Mouse (Mus musculus): ENCODE results near the gene Erv3. TPM values are rescaled to one million over a fixed set of nuclear protein-coding genes. Genes with fewer than 3 reads are reported as not detected.

The Erv3 gene
- polyA plus RNA-seq, 1 experiment = not detected

DNA sequence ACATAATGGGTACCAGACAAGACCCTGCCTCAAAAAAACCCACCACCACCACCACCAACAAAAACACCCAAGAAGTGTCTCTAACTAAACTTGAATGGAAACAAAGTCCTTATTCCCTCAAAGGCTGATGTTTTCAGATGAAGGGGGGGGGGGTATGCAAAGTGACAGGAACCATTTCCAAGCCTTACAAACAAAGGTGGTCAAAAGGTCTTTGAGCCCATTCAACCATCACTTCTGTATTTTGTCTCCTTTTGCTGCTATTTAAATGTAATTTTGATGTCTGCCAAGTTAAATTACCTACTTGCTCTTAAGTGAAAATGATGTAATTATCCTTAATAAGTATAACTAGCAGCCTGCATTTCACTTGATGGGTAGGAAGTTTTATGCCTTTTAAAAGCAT is 7.1 kb upstream of the Erv3 start:
- no peak overlapping the region for H3K27ac ChIP-seq (ENCODE audit: insufficient read depth, low read depth, low read length)
- H3K4me1 ChIP-seq (ENCODE audit: control insufficient read depth, insufficient read depth, low read length) = no peaks in the 10 kb centered on the region
- TF ChIP-seq POLR2A (IDR thresholded peaks at IDR 0.05; ENCODE audit: low read depth, low read length) = no peak
- no peak for TF ChIP-seq CTCF (conservative IDR thresholded peaks at IDR 0.05; ENCODE audit: insufficient read depth, insufficient read length, low read depth, low read length)
- no peaks in the 10 kb centered on the region for H3K36me3 ChIP-seq (ENCODE audit: control insufficient read depth, insufficient read depth, low read length)
- H3K27me3 ChIP-seq (replicated peaks; ENCODE audit: control insufficient read depth, insufficient read depth, low read length) = no peaks in the 10 kb centered on the region; the same call in 1 of the 2 replicates
- no peak overlapping the region for H3K4me3 ChIP-seq (ENCODE audit: insufficient read depth, low read depth, low read length)
- DNase-seq = no peak

DNA sequence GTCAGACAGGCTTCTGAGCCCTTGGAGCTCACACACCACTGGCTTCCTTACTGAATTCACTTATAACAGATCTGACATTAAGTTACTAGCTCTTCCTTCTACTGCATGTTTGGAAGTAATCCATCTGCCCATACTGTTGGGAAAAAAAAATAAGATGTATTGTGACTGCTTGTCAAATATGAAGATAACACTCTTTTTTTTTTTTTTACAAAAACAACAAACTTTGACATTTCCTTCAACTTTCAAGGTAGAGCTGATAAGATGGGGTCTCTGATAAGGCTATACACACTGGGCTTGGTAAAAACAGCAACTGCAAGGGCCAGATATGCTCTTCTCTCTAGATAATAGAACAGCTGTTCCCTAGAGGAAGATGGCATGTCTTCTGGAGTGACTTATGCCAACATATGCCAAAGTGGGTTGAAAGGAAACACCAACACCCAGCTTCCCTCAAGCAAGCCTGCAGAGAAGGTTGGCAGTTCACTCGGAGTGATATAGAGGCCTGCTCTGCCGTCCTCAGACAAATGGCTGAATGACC is 4.8 kb upstream of the Erv3 start:
- no peak for DNase-seq
- Histone ChIP-seq H3K4me3 (ENCODE audit: insufficient read depth, low read depth, low read length) (no peak overlapping the region), H3K4me1 (ENCODE audit: control insufficient read depth, insufficient read depth, low read length) (no peaks in the 10 kb centered on the region), H3K36me3 (ENCODE audit: control insufficient read depth, insufficient read depth, low read length) (no peaks in the 10 kb centered on the region), H3K27me3 (replicated peaks; ENCODE audit: control insufficient read depth, insufficient read depth, low read length) (no peaks in the 10 kb centered on the region; the same call in 1 of the 2 replicates), H3K27ac (ENCODE audit: insufficient read depth, low read depth, low read length) (no peak overlapping the region)
- WGBS = 86% methylated on average over 2 of the region's 2 CpGs
- TF ChIP-seq CTCF (conservative IDR thresholded peaks at IDR 0.05; ENCODE audit: insufficient read depth, insufficient read length, low read depth, low read length) (no peak), POLR2A (IDR thresholded peaks at IDR 0.05; ENCODE audit: low read depth, low read length) (no peak)

DNA sequence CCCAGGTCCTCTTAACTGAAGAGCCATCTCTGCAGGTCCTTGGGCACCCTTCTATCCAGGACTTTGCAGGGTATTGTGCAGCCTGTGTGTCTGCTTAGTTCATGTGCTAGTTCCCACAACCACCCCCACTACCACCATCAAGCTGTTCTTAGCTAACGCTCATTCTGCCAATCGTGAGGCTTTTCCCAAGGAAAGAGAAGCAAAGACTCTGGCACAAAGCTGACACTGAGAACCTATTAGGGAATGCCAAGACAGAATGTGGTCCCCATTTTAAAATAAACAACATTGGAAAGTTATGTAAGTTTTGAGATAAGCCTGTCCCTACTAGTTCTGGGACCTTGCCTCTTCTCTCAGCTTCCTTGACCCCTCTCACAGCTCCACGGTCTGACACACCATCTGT is 3.9 kb upstream of the Erv3 start:
- Histone ChIP-seq H3K36me3 (ENCODE audit: control insufficient read depth, insufficient read depth, low read length) (no peaks in the 10 kb centered on the region), H3K4me3 (ENCODE audit: insufficient read depth, low read depth, low read length) (no peak overlapping the region), H3K27ac (ENCODE audit: insufficient read depth, low read depth, low read length) (no peak overlapping the region), H3K4me1 (ENCODE audit: control insufficient read depth, insufficient read depth, low read length) (no peaks in the 10 kb centered on the region), H3K27me3 (replicated peaks; ENCODE audit: control insufficient read depth, insufficient read depth, low read length) (no peaks in the 10 kb centered on the region)
- 84% methylated on average over 3 of the region's 3 CpGs for WGBS
- DNase-seq = no peak
- TF ChIP-seq POLR2A (IDR thresholded peaks at IDR 0.05; ENCODE audit: low read depth, low read length) (no peak), CTCF (conservative IDR thresholded peaks at IDR 0.05; ENCODE audit: insufficient read depth, insufficient read length, low read depth, low read length) (no peak)

DNA sequence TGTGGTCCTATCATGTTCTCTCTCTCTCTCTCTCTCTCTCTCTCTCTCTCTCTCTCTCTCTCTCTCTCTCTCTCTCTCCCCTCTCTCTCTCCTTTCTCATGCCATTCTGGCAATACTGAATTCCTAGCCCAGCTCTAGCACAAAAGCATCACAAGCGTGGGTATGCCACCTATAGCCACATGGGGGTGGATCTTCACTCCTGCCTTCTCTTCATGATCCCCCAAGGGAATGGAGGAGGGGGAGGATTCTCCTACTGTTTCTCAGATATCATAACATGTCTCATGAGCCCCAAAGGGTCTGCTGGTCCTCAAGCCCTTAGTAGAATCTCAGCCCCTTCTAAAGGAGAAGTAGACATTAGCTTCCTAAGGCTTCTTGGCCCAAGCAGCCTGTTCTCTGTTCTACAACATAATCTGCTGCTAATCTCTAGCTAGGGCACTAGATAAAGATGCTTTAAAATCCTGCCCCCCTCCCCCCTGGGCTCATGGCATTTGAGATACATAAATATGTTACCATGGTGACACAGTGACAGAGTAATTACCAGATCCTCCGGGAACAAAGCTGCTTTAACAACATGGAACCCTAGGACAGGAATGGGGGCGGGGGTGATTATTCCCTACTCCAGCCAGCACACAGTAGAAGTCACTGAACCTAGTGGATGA is 3.2 kb upstream of the Erv3 start:
- TF ChIP-seq CTCF (conservative IDR thresholded peaks at IDR 0.05; ENCODE audit: insufficient read depth, insufficient read length, low read depth, low read length) (no peak), POLR2A (IDR thresholded peaks at IDR 0.05; ENCODE audit: low read depth, low read length) (no peak)
- no peak for DNase-seq
- 65% methylated on average over 3 of the region's 3 CpGs for WGBS
- Histone ChIP-seq H3K27me3 (replicated peaks; ENCODE audit: control insufficient read depth, insufficient read depth, low read length) (no peaks in the 10 kb centered on the region), H3K4me1 (ENCODE audit: control insufficient read depth, insufficient read depth, low read length) (no peaks in the 10 kb centered on the region), H3K4me3 (ENCODE audit: insufficient read depth, low read depth, low read length) (no peak overlapping the region), H3K36me3 (ENCODE audit: control insufficient read depth, insufficient read depth, low read length) (no peaks in the 10 kb centered on the region), H3K27ac (ENCODE audit: insufficient read depth, low read depth, low read length) (no peak overlapping the region)

DNA sequence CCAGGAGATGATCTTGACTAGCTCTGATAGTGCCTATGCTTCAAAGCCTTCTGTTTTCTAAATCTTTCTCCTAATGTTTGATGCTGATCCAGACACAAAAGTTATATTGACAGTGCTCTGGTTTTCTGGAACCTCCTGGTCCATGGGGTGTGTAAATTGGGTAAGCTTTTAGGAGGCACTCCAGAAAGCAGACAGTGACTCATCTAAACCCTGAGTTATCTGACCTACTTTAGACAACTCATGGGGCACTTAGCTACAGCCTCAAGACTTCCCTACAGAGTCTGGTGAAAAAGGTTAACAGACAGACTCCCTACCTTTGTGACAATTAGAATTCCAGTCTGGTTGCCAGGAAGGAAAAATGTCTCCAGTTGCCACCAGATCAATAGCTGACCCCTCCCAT is 1.7 kb downstream of the Erv3 start:
- Histone ChIP-seq H3K27me3 (replicated peaks; ENCODE audit: control insufficient read depth, insufficient read depth, low read length) (no peaks in the 10 kb centered on the region), H3K27ac (ENCODE audit: insufficient read depth, low read depth, low read length) (no peak overlapping the region), H3K4me3 (ENCODE audit: insufficient read depth, low read depth, low read length) (no peak overlapping the region), H3K4me1 (ENCODE audit: control insufficient read depth, insufficient read depth, low read length) (no peaks in the 10 kb centered on the region), H3K36me3 (ENCODE audit: control insufficient read depth, insufficient read depth, low read length) (no peaks in the 10 kb centered on the region)
- no peak for DNase-seq
- TF ChIP-seq POLR2A (IDR thresholded peaks at IDR 0.05; ENCODE audit: low read depth, low read length) = no peak
- no peak for TF ChIP-seq CTCF (conservative IDR thresholded peaks at IDR 0.05; ENCODE audit: insufficient read depth, insufficient read length, low read depth, low read length)

DNA sequence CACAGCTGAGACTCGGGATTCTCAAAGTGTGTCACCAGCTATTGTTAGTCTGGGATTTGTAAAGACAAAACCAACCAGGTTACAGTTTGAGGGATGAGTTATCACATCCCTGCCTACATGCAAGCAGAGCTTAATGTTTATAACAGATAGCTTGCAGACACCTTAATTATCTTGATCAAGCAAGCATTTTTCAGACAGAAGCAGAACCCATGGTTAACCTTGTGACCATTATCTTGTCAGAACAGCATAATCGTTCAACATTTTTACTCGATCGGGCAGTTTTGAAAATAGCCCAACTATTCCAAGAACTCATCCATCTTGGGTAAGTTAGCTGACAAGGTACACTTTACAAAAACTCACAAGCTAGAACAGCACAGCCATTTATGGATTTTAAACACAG is 5.8 kb downstream of the Erv3 start:
- TF ChIP-seq POLR2A (IDR thresholded peaks at IDR 0.05; ENCODE audit: low read depth, low read length) (no peak), CTCF (conservative IDR thresholded peaks at IDR 0.05; ENCODE audit: insufficient read depth, insufficient read length, low read depth, low read length) (no peak)
- Histone ChIP-seq H3K36me3 (ENCODE audit: control insufficient read depth, insufficient read depth, low read length) (no peaks in the 10 kb centered on the region), H3K4me1 (ENCODE audit: control insufficient read depth, insufficient read depth, low read length) (no peaks in the 10 kb centered on the region), H3K27me3 (replicated peaks; ENCODE audit: control insufficient read depth, insufficient read depth, low read length) (no peaks in the 10 kb centered on the region), H3K4me3 (ENCODE audit: insufficient read depth, low read depth, low read length) (no peak overlapping the region), H3K27ac (ENCODE audit: insufficient read depth, low read depth, low read length) (no peak overlapping the region)
- DNase-seq = no peak
- 58% methylated on average over 4 of the region's 4 CpGs for WGBS

DNA sequence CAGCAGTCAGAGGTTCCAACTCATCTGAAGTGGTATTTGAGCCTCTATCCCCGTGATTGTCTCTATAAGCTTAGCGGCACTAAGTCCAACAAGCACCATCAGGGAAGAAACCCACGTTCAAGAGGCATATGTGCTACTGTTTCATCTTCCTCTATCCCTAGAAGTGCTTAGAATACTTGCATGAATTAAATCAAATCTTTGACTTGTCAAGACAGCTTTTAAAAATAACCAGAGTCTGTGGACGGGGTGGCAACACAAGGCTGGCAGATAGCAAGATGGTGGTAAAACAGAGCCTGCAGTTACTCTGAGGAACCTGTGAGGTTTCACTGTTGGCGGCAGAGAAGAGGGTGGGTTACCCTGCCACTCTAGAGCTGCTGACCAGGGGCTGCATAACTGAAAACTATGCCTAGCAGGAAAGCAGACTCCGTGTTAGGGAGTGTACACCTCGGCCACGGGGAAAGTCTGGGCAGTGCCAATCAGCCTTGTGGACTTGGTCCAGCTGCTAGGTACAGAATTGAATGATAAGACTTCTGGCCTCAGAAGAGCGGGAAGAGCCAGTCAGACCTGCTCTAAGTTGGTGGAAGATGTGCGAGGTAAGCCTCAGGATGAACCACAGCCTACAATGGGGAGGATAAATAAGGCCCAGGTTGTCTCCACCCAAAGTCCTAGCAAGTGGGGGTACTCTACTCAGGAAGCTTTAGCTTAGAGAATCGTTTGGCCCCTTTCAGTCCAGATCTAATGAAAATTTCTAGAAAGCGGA is 8.0 kb downstream of the Erv3 start:
- no peak for TF ChIP-seq POLR2A (IDR thresholded peaks at IDR 0.05; ENCODE audit: low read depth, low read length)
- no peak for TF ChIP-seq CTCF (conservative IDR thresholded peaks at IDR 0.05; ENCODE audit: insufficient read depth, insufficient read length, low read depth, low read length)
- H3K36me3 ChIP-seq (ENCODE audit: control insufficient read depth, insufficient read depth, low read length) = no peaks in the 10 kb centered on the region
- H3K27ac ChIP-seq (ENCODE audit: insufficient read depth, low read depth, low read length) = no peak overlapping the region
- H3K27me3 ChIP-seq (replicated peaks; ENCODE audit: control insufficient read depth, insufficient read depth, low read length) = no peaks in the 10 kb centered on the region
- no peak overlapping the region for H3K4me3 ChIP-seq (ENCODE audit: insufficient read depth, low read depth, low read length)
- no peaks in the 10 kb centered on the region for H3K4me1 ChIP-seq (ENCODE audit: control insufficient read depth, insufficient read depth, low read length)
- 88% methylated on average over 12 of the region's 12 CpGs for WGBS
- DNase-seq = no peak
